Mouse (Mus musculus): ENCODE measurements around the gene Fasl. TPM values are rescaled to one million over a fixed set of nuclear protein-coding genes. Genes with fewer than 3 reads are reported as not detected.

Gene Fasl
- total RNA-seq (2021) = under 1 TPM in 1 of 2 experiments, not detected in 1; 0.17 TPM
- long read RNA-seq, experiment 1 = 0 reads
- long read RNA-seq, experiment 2 = 0 reads

- DNase-seq = no peak
These were observed at the start of gene Fasl for GRCm38 (mm10) chr1:161788339-161788738. Fasl (minus strand) TSS chr1:161788495.

- DNase-seq = no peak
These were observed 38.4 kb upstream of the Fasl start for GRCm38 (mm10) chr1:161826677-161827076.

GRCm38 (mm10) chr1:161809428-161809827 lies 21.1 kb upstream of the Fasl start:
- DNase-seq = no peak

- DNase-seq = no peak
These were observed 20.7 kb upstream of the Fasl start for GRCm38 (mm10) chr1:161808980-161809379.

GRCm38 (mm10) chr1:161804541-161804971 lies 16.3 kb upstream of the Fasl start:
- peak; percentile 3 to 9 for DNase-seq

- no peak for DNase-seq
These were observed 13.0 kb upstream of the Fasl start for GRCm38 (mm10) chr1:161801321-161801720.

GRCm38 (mm10) chr1:161800256-161800655 lies 12.0 kb upstream of the Fasl start:
- DNase-seq = no peak

GRCm38 (mm10) chr1:161799791-161800190 lies 11.5 kb upstream of the Fasl start:
- DNase-seq = no peak

- DNase-seq = no peak
These were observed 10.6 kb upstream of the Fasl start for GRCm38 (mm10) chr1:161798866-161799265.

- no peak for DNase-seq
These were observed 6.3 kb upstream of the Fasl start for GRCm38 (mm10) chr1:161794447-161795211.

GRCm38 (mm10) chr1:161793321-161793720 lies 5.0 kb upstream of the Fasl start:
- DNase-seq = no peak

- DNase-seq = no peak
These were observed 4.3 kb upstream of the Fasl start for GRCm38 (mm10) chr1:161792687-161792969.

GRCm38 (mm10) chr1:161791854-161792686 lies 3.8 kb upstream of the Fasl start:
- DNase-seq = no peak

- no peak for DNase-seq
These were observed 5.6 kb downstream of the Fasl start for GRCm38 (mm10) chr1:161782725-161783124.

- DNase-seq = no peak
These were observed 6.7 kb downstream of the Fasl start for GRCm38 (mm10) chr1:161781594-161781993.

- no peak for DNase-seq
These were observed 9.2 kb downstream of the Fasl start for GRCm38 (mm10) chr1:161779057-161779456.

GRCm38 (mm10) chr1:161775151-161775550 lies 13.1 kb downstream of the Fasl start:
- DNase-seq = no peak

GRCm38 (mm10) chr1:161771293-161771692 lies 17.0 kb downstream of the Fasl start:
- DNase-seq = no peak

- DNase-seq = no peak
These were observed 19.0 kb downstream of the Fasl start for GRCm38 (mm10) chr1:161769329-161769728.

GRCm38 (mm10) chr1:161767101-161767524 lies 21.2 kb downstream of the Fasl start:
- DNase-seq = no peak

- DNase-seq = peak in 1 of 2 experiments; percentile 54
These were observed 21.6 kb downstream of the Fasl start for GRCm38 (mm10) chr1:161766656-161767055.

- no peak for DNase-seq
These were observed 22.4 kb downstream of the Fasl start for GRCm38 (mm10) chr1:161765932-161766331.

- no peak for DNase-seq
These were observed 23.3 kb downstream of the Fasl start for GRCm38 (mm10) chr1:161764964-161765363.
